Mouse (Mus musculus) small intestine, adult 2 months (tissue): ENCODE results near the gene Abca7.

ENCODE experiments used
- CTCF ChIP-seq: fragments of 200-500 bp; IDR thresholded peaks from 2 replicates; pipeline ENCODE4 v1.5.1; 2012; ENCODE audit warnings: low read depth, mild to moderate bottlenecking, control low read depth, inconsistent platforms, low read length, moderate library complexity, mixed read lengths; ENCODE audit not compliant: insufficient replicate concordance, insufficient read length; ENCODE audit errors: extremely low read depth
- POLR2A ChIP-seq: fragments of 200-500 bp; IDR thresholded peaks from 2 replicates; pipeline ENCODE4 v1.6.1; 2012; ENCODE audit warnings: low read depth, mild to moderate bottlenecking, control low read depth, inconsistent platforms, low read length, moderate library complexity

DNA sequence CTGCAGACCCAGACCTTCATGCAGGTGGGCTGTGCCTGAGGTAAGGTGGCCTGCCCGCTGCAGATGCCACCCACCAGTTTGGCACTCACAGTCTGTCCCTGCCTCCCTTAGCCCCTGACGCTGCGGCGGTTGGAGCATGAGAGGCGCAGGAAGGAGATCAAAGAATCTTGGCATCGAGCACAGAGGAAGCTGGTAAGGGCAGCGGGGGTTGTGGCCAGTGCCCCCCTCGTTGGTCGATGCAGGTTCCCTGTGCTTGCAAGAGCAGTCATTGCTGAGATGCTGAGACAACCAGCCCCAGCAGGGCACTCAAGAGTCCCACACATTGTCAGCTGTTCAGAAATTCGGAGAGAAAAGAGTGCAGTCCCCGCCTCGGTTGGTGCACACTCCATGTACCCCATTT is 25.9 kb downstream of the Abca7 start:
- TF ChIP-seq CTCF (no peak), POLR2A (no peak)
